Mouse (Mus musculus): ENCODE measurements at regions not wholly inside any gene's neighbourhood (a gene's known extent, or its start where the extent isn't known, plus 50 kb on each side); places are given as distances from the start of the nearest gene placed in this dataset.

- H3K4me3 ChIP-seq (ENCODE audit: insufficient read depth, low read length), result no peak overlapping the region
- H3K27ac ChIP-seq (ENCODE audit: insufficient read depth, low read length), result no peak overlapping the region
- TF ChIP-seq POLR2A (IDR thresholded peaks at IDR 0.05; ENCODE audit: extremely low read depth, insufficient read depth, low read length), result no peak
- TF ChIP-seq CTCF (IDR thresholded peaks at IDR 0.05; ENCODE audit: extremely low read depth, insufficient read depth, low read length), result no peak
- H3K4me1 ChIP-seq (ENCODE audit: control insufficient read depth, insufficient read depth, low read length), result no peaks in the 10 kb centered on the region
Measured at GRCm38 (mm10) chr2:146565693-146566092, 53.5 kb upstream of the Ralgapa2 start.

GRCm38 (mm10) chr2:146568171-146568842 is 56.2 kb upstream of the Ralgapa2 start:
- Histone ChIP-seq H3K4me1 (ENCODE audit: control insufficient read depth, insufficient read depth, low read length) (no peaks in the 10 kb centered on the region), H3K27ac (ENCODE audit: insufficient read depth, low read length) (no peak overlapping the region), H3K4me3 (ENCODE audit: insufficient read depth, low read length) (no peak overlapping the region)
- TF ChIP-seq POLR2A (IDR thresholded peaks at IDR 0.05; ENCODE audit: extremely low read depth, insufficient read depth, low read length) (no peak), CTCF (IDR thresholded peaks at IDR 0.05; ENCODE audit: extremely low read depth, insufficient read depth, low read length) (no peak)

GRCm38 (mm10) chr2:146571036-146571435 is 58.9 kb upstream of the Ralgapa2 start:
- Histone ChIP-seq H3K27ac (ENCODE audit: insufficient read depth, low read length) (no peak overlapping the region), H3K4me1 (ENCODE audit: control insufficient read depth, insufficient read depth, low read length) (no peaks in the 10 kb centered on the region)

GRCm38 (mm10) chr2:146571857-146572256 is 59.7 kb upstream of the Ralgapa2 start:
- no peak overlapping the region for H3K27ac ChIP-seq (ENCODE audit: insufficient read depth, low read length)
- no peak for TF ChIP-seq POLR2A (IDR thresholded peaks at IDR 0.05; ENCODE audit: extremely low read depth, insufficient read depth, low read length)
- TF ChIP-seq CTCF (IDR thresholded peaks at IDR 0.05; ENCODE audit: extremely low read depth, insufficient read depth, low read length), result no peak
- H3K4me3 ChIP-seq (ENCODE audit: insufficient read depth, low read length), result no peak overlapping the region
- H3K4me1 ChIP-seq (ENCODE audit: control insufficient read depth, insufficient read depth, low read length), result no peaks in the 10 kb centered on the region

More at GRCm38 (mm10) chr2:146571036-146571435, 58.9 kb upstream of the Ralgapa2 start:
- TF ChIP-seq CTCF (IDR thresholded peaks at IDR 0.05; ENCODE audit: extremely low read depth, insufficient read depth, low read length) (no peak), POLR2A (IDR thresholded peaks at IDR 0.05; ENCODE audit: extremely low read depth, insufficient read depth, low read length) (no peak)
- no peak overlapping the region for H3K4me3 ChIP-seq (ENCODE audit: insufficient read depth, low read length)

- Histone ChIP-seq H3K4me1 (ENCODE audit: control insufficient read depth, insufficient read depth, low read length) (no peaks in the 10 kb centered on the region), H3K4me3 (ENCODE audit: insufficient read depth, low read length) (no peak overlapping the region), H3K27ac (ENCODE audit: insufficient read depth, low read length) (no peak overlapping the region)
- TF ChIP-seq POLR2A (IDR thresholded peaks at IDR 0.05; ENCODE audit: extremely low read depth, insufficient read depth, low read length) (no peak), CTCF (IDR thresholded peaks at IDR 0.05; ENCODE audit: extremely low read depth, insufficient read depth, low read length) (no peak)
Measured at GRCm38 (mm10) chr2:146575610-146576297, 63.6 kb upstream of the Ralgapa2 start.

GRCm38 (mm10) chr2:146576298-146576905 is 64.3 kb upstream of the Ralgapa2 start:
- no peak for TF ChIP-seq POLR2A (IDR thresholded peaks at IDR 0.05; ENCODE audit: extremely low read depth, insufficient read depth, low read length)
- H3K4me3 ChIP-seq (ENCODE audit: insufficient read depth, low read length), result no peak overlapping the region
- H3K4me1 ChIP-seq (ENCODE audit: control insufficient read depth, insufficient read depth, low read length), result no peaks in the 10 kb centered on the region
- H3K27ac ChIP-seq (ENCODE audit: insufficient read depth, low read length), result no peak overlapping the region

- TF ChIP-seq POLR2A (IDR thresholded peaks at IDR 0.05; ENCODE audit: extremely low read depth, insufficient read depth, low read length), result no peak
- no peak for TF ChIP-seq CTCF (IDR thresholded peaks at IDR 0.05; ENCODE audit: extremely low read depth, insufficient read depth, low read length)
- no peaks in the 10 kb centered on the region for H3K4me1 ChIP-seq (ENCODE audit: control insufficient read depth, insufficient read depth, low read length)
Measured at GRCm38 (mm10) chr2:146577096-146577495, 65.0 kb upstream of the Ralgapa2 start.

GRCm38 (mm10) chr2:146581220-146581619 is 69.1 kb upstream of the Ralgapa2 start:
- H3K4me3 ChIP-seq (ENCODE audit: insufficient read depth, low read length), result no peak overlapping the region
- H3K4me1 ChIP-seq (ENCODE audit: control insufficient read depth, insufficient read depth, low read length), result no peaks in the 10 kb centered on the region
- H3K27ac ChIP-seq (ENCODE audit: insufficient read depth, low read length), result no peak overlapping the region
- TF ChIP-seq CTCF (IDR thresholded peaks at IDR 0.05; ENCODE audit: extremely low read depth, insufficient read depth, low read length), result no peak
- TF ChIP-seq POLR2A (IDR thresholded peaks at IDR 0.05; ENCODE audit: extremely low read depth, insufficient read depth, low read length), result no peak

More at GRCm38 (mm10) chr2:146577096-146577495, 65.0 kb upstream of the Ralgapa2 start:
- H3K4me3 ChIP-seq (ENCODE audit: insufficient read depth, low read length), result no peak overlapping the region
- no peak overlapping the region for H3K27ac ChIP-seq (ENCODE audit: insufficient read depth, low read length)

- TF ChIP-seq POLR2A (IDR thresholded peaks at IDR 0.05; ENCODE audit: extremely low read depth, insufficient read depth, low read length) (no peak), CTCF (IDR thresholded peaks at IDR 0.05; ENCODE audit: extremely low read depth, insufficient read depth, low read length) (no peak)
- no peaks in the 10 kb centered on the region for H3K4me1 ChIP-seq (ENCODE audit: control insufficient read depth, insufficient read depth, low read length)
- no peak overlapping the region for H3K4me3 ChIP-seq (ENCODE audit: insufficient read depth, low read length)
- H3K27ac ChIP-seq (ENCODE audit: insufficient read depth, low read length), result no peak overlapping the region
Measured at GRCm38 (mm10) chr2:146583807-146584388, 71.8 kb upstream of the Ralgapa2 start.
